Mouse (Mus musculus): ENCODE measurements at regions not wholly inside any gene's neighbourhood (a gene's known extent, or its start where the extent isn't known, plus 50 kb on each side); places are given as distances from the start of the nearest gene placed in this dataset.

DNA sequence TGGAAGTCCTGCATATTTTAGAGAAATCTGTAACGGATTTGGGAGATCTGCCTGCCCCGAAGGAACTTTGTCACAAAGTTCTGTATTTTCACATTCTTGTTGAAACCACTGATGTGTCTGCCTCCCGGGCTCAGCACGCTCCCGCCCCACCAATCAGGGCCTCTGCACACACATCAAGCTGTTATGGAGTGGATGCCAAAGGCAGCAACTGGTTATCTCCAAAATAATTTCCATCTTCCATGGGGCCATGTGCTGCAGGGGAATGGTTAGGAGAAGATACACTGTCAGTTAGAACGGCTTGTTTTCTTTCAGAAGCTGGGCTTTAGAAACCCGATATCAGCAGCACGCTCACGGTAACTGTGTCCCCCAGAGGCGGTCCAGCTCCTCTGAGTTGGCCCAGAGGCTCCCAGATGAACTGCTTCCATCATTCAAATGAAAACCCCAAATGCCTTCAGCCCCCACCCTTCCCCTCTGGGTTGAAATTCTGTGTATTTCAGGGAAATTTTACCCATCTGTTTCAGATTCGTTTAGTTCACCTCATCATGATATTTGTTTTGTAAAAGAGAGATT lies 240.0 kb downstream of the Cdc5l start:
- no peak for TF ChIP-seq MYOG (IDR thresholded peaks at IDR 0.05; ENCODE audit: control insufficient read depth, extremely low read depth, insufficient read length)
- no peak for TF ChIP-seq CTCF (IDR thresholded peaks at IDR 0.05; ENCODE audit: control insufficient read depth, insufficient read depth, insufficient read length)
